Mouse (Mus musculus): Measurements from ENCODE around the gene Srsf9.

The Srsf9 gene

DNA sequence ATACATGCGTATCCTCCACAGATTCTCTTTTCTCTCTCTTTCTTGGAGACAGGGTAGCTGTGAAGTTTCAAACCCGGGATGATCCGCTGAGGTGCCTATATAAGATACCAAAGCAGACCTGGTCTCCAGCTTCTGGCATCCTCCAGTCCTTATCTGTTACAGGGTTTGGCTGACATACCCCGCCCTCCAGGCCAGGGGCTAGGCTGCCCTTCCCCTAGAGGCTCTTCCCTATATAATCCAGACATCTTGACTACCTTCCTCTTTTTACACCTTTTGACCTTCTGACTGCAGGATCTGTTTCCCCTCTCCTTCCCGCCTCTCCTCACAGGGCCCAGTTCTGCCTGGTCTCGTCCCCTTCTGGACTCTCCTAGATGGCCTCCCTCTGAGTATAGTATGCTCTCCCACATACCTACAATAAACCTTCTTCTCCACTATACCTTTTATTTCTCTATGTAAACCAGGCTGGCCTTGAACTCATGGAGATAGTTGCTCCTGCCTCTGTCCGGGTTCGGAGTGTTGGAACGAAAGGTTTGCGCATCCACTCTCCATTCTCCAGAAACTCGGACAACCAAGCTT, 633 bp upstream of the Srsf9 start:
- no peak for DNase-seq (ENCODE audit: low spot score in 2 of 2)

GRCm38 (mm10) chr5:115327610-115328548, 902 bp downstream of the Srsf9 start:
- peak in 1 of 2 experiments; percentile 42 for DNase-seq (ENCODE audit: low spot score in 2 of 2)

DNA sequence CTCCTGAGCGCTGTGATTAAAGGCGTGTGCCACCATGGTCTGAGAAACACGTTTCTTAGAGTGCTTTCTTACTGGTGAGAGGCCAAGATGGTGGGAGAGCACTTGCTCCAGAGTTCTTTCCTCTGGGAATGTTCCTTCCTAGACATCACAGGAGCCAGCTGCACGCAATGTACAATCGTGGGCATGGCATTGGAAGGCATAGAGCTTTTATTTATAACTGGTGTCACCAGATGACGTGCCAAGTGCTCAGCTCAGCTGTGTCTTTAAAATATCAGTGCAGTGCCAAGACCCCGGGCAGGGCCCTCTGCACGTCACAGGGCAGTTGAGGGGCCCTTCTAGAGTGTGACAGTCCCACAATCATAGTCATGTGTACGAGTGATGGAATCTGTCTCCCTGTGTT, 4.0 kb downstream of the Srsf9 start:
- peak in 1 of 2 experiments; percentile 44 for DNase-seq (ENCODE audit: low spot score in 2 of 2)

DNA sequence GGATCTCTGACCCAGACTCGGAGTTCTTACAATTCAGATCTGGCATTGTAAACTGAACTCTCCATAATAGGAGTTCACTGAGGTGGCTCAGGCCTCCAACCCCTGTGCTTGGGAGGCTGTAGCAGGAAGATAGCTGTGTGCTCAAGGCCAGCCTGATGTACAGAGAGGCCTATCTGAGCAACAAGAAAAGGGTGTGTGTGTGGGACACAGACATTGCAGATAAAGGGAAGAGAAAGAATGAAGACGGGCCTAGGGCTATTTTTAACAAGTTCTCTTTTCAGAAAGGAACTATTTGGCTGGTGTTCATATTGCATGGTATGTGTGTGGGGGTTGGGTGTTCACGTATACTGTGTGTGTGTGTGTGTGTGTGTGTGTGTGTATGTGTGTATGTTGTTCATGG, 6.6 kb downstream of the Srsf9 start:
- DNase-seq (ENCODE audit: low spot score in 2 of 2), result no peak

DNA sequence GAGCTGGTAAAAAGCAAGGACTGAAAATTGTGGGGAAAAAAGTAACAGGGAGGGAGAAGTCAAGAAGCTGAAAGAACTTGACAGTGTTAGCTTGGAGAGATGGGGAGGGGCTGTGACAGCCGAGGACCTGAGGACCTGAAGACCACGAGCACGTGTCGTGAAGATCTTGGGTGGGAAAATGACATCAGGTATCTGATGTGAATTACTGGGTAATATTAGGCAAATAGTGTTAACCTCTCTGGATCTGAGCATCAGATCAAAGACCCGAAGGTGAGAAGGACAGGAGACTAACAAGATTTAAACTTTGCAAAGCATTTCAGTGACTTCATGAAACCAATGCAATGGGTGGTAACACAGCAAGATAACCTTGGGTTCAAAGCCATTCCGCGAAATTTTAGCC, 13.0 kb downstream of the Srsf9 start:
- DNase-seq (ENCODE audit: low spot score in 2 of 2), result no peak

DNA sequence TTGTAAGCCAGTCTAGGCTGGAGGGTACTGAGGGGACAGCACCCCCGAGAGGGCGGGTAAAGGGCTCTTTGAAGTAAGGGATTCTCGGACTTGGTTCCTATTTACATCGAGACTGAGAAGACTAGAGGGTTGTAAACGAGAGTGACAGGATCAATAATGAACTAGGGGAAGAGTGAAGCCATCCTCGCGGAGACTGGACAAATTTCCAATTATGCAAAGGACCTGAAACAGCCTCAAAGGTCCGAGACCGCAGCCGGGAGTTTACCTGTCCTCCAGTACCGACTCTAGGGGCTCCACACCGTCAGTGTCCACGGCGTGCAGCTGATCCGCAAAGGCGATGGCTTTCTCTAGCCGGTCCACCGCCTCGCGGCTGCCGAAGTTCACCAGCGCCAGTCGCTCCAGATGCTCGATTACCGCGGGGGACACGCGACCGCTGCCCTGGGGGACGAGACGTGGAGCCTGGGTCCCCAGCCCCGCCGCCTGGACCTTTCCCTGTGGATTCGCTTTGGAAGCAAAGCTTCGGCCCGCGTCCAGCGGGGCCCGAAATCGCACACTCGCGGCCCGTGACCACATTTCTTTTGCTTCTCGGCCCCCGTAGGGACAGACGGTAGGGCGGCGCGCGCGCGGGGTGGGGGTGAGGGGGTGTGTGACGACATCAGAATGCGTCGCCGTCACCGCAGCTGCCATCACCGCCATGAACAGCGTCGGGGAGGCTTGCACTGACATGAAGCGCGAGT, 13.8 kb downstream of the Srsf9 start, which contains the start of the genes Gatc and Triap1:
Gene Gatc (minus strand): TSS at position 602 of the 737 bp plus-strand sequence.
Gene Triap1 (plus strand): TSS at position 649 of the 737 bp plus-strand sequence.
- peak; percentile 90 for DNase-seq (ENCODE audit: low spot score in 2 of 2)

DNA sequence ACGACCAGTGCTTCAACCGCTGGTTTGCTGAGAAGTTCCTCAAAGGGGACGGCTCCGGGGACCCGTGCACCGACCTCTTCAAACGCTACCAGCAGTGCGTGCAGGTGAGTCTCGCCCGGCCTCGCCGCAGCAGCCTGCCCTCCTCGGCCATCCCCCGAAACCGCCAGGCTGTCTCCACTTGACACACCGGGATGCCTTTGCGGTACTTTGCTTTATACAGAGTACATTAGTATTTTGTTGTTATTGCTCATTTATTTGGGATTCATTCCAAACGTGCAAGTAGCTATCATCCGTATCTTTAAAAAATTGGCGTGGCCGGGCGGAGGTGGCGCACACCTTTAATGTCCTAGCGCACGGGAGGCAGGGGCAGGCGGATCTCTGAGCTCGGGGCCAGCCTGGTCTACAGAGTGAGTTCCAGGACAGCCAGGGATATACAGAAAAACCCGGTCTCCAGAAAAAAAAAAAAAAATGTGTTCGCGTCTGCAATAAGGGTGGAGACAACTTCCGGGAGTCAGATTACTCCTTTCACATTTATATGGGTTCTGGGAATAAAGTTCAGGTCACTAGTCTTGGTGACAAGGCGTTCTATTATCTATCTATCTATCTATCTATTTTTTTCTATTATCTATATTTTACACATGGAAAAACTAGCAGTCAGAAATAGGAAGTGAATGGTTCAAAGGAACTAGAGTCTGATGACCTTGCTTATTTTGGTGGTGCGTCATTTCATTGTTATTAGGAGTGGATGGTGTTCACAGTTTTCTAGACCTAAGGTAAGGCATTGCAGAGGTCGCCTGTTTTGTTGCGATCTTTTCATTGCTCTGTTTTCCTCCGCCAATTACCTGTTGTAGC, 14.6 kb downstream of the Srsf9 start:
- no peak for DNase-seq (ENCODE audit: low spot score in 2 of 2)

- peak; percentile 72 to 76 for DNase-seq (ENCODE audit: low spot score in 2 of 2)
Observed at GRCm38 (mm10) chr5:115347564-115347963, 20.6 kb downstream of the Srsf9 start.

DNA sequence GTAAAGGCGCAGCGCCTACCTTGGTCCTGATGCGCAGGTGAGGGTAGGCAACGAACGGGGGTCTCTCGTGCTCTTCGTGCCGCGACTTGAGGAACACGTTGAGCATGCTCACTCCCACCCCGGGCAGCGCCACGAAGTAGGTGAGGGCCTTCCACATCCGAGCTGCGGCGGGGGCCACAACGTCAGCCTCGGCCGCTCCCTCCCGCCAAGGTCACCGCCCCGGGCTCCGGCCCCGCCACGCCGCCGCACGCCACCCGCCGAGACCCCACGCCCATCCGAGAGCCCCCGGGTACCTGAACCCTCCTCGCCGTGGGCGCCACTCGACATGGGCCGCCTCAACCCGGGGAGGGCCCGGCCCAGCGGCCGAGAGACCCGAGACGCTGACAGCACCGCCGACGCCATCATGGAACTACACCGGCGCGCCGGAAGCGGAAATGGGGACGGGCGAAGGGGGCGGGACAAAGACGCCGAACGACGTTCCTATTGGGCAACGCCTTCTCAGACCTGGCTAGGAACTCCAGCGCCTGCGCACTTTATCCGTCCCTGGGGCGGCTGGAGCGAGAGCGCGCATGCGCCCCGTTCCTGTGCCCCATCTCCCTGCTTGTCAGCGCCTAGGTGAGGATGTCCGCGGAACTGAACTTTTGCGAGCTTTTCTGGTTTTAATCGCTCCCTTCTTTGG, 21.7 kb downstream of the Srsf9 start, which contains the start of gene Cox6a1:
Gene Cox6a1 (minus strand): TSS at position 436 of the 679 bp plus-strand sequence.
- DNase-seq (ENCODE audit: low spot score in 2 of 2), result peak; percentile 98 to 99

- DNase-seq (ENCODE audit: low spot score in 2 of 2), result no peak
Observed at GRCm38 (mm10) chr5:115349225-115349555, 22.2 kb downstream of the Srsf9 start.

DNA sequence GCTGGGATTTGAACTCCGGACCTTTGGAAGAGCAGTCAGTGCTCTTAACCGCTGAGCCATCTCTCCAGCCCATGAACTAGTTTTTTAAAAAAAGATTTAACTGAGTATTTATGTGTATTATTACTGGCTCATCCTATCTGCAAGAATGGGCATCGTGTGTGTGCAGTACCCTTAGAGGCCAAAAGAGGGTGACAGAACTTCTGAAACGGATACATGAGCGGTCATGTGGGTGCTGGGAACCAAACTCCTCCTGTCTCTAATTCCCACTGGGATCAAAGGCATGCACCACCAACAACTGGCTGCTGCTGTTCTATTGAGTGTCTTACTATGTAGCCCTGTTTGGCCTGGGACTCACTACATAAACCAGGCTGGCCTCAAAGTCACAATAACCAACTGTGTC, 24.4 kb downstream of the Srsf9 start:
- no peak for DNase-seq (ENCODE audit: low spot score in 2 of 2)

DNA sequence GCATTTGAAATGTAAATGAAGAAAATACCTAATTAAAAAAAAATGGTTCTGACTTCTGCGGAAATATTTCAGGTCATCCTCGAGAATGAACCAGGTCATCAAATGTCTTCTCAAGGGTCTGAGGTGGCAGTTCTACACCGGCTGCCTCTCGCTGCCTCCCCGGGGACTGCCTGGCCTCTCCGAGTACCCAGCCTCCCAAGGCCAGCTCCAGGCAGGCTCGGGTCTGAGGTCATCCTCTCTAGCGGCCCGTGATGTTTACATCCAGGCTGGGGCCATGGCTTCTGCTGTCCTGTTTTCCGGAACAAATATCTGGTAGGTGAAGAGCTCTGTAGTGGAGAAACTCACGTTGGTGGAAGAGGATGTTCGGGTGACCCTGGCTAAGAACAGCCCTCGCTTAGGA, 28.1 kb downstream of the Srsf9 start:
- DNase-seq (ENCODE audit: low spot score in 2 of 2), result no peak

DNA sequence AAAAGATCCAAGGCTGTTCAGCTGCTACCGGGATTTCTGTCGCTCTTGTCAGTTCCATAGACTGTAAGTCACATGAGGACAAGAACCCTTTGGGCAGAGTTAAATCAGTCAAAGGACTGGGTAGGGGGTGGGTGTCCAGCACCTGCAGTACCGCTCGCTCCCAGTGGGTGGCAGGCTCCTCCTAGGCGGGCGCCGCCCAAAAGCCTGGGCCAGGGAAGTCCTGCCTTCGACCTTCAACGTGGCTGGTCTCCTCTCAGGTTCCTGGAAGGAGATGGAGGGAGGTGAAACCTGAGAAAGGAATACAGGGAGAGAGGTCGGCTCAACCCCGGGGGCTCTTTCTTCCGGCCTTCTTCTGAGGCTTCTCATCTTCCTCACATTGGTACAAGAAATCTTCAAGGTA, 31.9 kb downstream of the Srsf9 start:
- DNase-seq (ENCODE audit: low spot score in 2 of 2), result peak; percentile 79 to 80

DNA sequence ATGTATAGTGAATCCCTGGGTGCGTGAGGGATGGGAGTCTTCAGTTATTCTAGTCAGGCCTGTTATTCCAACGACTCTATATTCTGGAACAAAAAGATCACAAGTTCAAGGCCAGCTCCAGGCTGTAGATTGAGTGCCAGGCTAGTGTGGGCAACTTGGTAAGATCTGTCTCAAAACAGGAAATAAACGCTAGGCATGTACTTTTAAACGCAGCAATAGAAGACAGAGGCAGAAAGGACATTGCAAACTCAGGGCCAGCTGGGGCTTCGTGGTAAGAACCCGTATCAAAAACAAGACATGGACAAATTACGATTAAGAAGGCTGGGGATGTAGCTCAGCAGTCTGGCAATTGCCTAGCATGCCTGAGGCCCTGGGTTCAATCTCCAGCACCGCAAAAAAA, 32.5 kb downstream of the Srsf9 start:
- DNase-seq (ENCODE audit: low spot score in 2 of 2), result no peak

DNA sequence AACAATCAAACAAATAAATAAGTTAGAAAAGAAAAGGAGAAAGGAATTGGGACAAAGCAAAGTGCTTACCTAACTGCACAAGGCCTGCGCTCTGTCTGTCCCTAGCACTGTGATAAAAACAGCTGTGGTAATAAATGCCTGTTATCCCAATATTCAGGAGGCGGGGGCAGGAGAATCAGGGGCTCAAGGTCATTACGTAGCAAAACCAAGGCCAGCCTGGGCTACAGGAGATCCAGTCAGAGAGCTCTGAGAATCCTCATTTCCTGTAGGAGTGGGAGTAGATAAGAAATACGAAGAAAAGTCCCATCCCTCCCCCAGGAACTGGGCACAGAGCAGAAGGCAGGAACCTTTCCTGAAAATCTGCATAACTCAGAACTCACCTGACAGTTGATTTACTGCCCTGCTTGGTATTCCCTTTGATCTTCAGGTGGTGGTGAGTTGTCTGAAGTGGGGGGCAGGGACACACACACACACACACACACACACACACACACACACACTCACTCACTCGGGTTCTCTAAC, 32.9 kb downstream of the Srsf9 start:
- DNase-seq (ENCODE audit: low spot score in 2 of 2), result no peak

DNA sequence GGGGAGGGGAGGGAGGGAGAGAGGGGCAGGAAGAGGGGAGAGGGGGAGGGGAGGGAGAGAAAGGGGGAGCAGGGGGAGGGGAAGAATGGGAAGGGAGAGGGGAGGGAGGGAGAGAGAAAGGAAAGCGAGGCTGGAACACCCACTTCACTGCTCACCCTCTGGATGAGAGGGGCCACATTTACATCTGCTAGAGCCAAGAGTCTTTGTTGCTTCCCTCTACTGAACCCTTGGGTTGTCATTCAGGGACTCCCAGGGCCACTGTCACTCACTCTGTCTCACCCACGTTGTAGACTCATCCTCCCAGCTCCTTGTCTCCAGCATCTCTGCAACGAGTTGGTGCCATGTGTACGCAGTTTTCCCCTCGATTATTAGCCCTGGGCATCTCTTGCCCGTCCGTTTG, 35.2 kb downstream of the Srsf9 start:
- DNase-seq (ENCODE audit: low spot score in 2 of 2), result no peak

DNA sequence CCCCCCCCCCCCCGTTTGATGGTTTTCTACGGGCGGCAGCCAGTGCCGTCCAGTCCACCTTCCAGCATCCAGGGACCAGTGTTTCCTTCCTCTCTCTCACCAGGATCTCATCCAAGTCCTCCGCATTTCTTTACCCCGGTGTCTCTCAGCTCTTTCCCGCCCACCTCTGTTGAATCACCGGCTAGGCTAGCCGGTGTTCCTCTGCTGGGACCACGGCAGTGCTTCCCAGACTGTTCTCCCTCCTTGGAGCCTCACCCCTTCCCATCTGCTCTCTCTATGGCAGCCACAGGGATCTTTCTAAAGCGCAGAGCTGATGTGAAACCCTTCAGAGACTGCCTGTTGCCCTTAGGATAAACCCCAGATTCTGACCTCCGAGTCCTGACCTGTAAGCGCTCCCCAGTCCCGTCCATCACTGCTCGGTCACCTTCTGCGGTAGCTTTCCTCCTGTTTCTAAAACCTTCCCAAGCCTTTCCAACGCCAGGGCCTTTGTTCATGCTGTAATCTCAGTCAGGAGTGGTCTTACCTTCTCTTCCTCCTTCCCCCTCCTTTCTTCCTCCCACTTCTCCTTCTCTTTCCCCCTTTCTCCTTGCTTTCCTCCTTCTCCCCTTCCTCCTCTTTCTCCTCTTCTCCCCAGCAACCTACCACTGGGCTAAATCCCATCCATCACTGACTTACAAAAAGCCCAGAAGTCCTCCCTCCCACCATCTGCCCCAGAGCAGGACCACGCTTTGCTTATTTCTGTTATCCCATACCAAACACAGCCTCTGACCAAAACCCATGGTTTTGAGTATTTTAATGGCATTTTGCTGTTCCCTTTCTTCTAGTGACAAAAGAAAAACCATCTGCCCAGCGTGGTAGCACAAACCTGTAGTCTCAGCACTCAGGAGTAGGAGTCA, 36.1 kb downstream of the Srsf9 start:
- peak; percentile 68 to 69 for DNase-seq (ENCODE audit: low spot score in 2 of 2)

- DNase-seq (ENCODE audit: low spot score in 2 of 2), result no peak
Observed at GRCm38 (mm10) chr5:115364782-115365181, 37.8 kb downstream of the Srsf9 start.

- no peak for DNase-seq (ENCODE audit: low spot score in 2 of 2)
Observed at GRCm38 (mm10) chr5:115371736-115372135, 44.8 kb downstream of the Srsf9 start.
